8 mouse cellular contexts compared by ENCODE assay signal in the genomic region with DNA sequence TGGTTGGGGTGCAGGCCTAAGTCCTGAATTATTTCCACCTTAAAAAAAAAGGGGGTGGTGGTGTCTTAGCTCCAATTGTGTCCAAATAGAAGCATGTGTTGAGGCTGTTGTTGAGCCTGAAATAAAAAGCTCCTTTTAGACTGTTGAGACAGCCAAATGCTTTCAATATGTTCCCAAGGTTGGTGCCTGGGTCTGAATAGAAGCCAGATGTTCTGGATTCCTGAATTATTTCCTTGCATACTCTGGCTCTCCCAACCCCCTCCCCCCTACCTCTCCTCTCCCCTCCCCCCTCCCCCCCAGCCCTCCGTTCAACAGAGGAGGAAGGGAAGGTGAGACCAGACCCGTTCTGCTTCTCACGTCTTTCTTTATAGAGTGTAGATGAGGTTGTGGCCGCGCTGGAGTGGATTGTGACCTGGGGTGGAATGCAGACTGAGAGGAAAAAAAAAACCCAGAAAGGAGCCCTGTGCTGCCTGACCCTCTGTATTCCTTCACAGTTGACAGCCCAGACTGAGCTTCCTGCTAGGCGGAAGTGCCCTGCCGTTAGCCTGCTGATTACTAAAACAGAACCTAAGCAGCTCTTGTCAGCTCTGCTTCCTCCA. TPM values are rescaled to one million over a fixed set of nuclear protein-coding genes. Genes with fewer than 3 reads are reported as not detected.
DNase-seq lines count a peak whose midpoint lies in the region; ATAC-seq and TF ChIP-seq lines count a peak whose summit lies in the region.

No protein-coding gene starts in this region.

- peak; percentile 31 for DNase-seq in gastrocnemius, postnatal 25 days
- DNase-seq in gastrocnemius, postnatal 10 days, result no peak
- peak; percentile 91 for DNase-seq in limb, embryonic 14.5 days (ENCODE audit: low spot score)
- DNase-seq in thymus, postnatal 10 days (ENCODE audit: low spot score in 2 of 2), result peak; percentile 31 to 52
- no peak for DNase-seq in layer of hippocampus, adult 9-11 months

- no peak overlapping the region for H3K4me3 ChIP-seq in forebrain, embryonic 12.5 days (replicated peaks)
- H3K4me3 ChIP-seq in hindbrain, embryonic 13.5 days, result no peak overlapping the region
- peak overlapping the region; percentile 11; the same call in 1 of the 2 replicates for H3K4me3 ChIP-seq in limb, embryonic 14.5 days (replicated peaks; ENCODE audit: low read length)
- no peak overlapping the region; the same call in 1 of the 2 replicates for H3K4me3 ChIP-seq in midbrain, embryonic 13.5 days (replicated peaks)

- TF ChIP-seq POLR2A in limb, embryonic 14.5 days (IDR thresholded peaks at IDR 0.05; ENCODE audit: borderline replicate concordance, extremely low read depth, insufficient read depth, insufficient read length), result no peak

- H3K4me1 ChIP-seq in forebrain, embryonic 12.5 days, result peaks cover 27% of the 10 kb centered on the region
- peaks cover 19% of the 10 kb centered on the region for H3K4me1 ChIP-seq in hindbrain, embryonic 13.5 days (replicated peaks)
- peaks cover 23% of the 10 kb centered on the region for H3K4me1 ChIP-seq in limb, embryonic 14.5 days (ENCODE audit: control insufficient read depth, insufficient read depth, low read length)
- peaks cover 19% of the 10 kb centered on the region for H3K4me1 ChIP-seq in midbrain, embryonic 13.5 days (replicated peaks)

- peak overlapping the region; percentile 74 for H3K27ac ChIP-seq in forebrain, embryonic 12.5 days
- peak overlapping the region; percentile 85 for H3K27ac ChIP-seq in hindbrain, embryonic 13.5 days
- peak overlapping the region; percentile 92 for H3K27ac ChIP-seq in limb, embryonic 14.5 days (replicated peaks; ENCODE audit: low read depth, low read length)
- H3K27ac ChIP-seq in midbrain, embryonic 13.5 days, result peak overlapping the region; percentile 81

- H3K27me3 ChIP-seq in forebrain, embryonic 12.5 days, result 0 out of 2 replicates have a peak, but pooled peaks cover 3% of the 10 kb centered on the region
- H3K27me3 ChIP-seq in hindbrain, embryonic 13.5 days, result no peaks in the 10 kb centered on the region
- H3K27me3 ChIP-seq in limb, embryonic 14.5 days (ENCODE audit: control insufficient read depth, insufficient read depth, low read length), result no peaks in the 10 kb centered on the region
- no peaks in the 10 kb centered on the region for H3K27me3 ChIP-seq in midbrain, embryonic 13.5 days

- H3K36me3 ChIP-seq in forebrain, embryonic 12.5 days (replicated peaks), result no peaks in the 10 kb centered on the region
- no peaks in the 10 kb centered on the region for H3K36me3 ChIP-seq in hindbrain, embryonic 13.5 days
- H3K36me3 ChIP-seq in limb, embryonic 14.5 days (ENCODE audit: control insufficient read depth, insufficient read depth, low read length), result no peaks in the 10 kb centered on the region
- H3K36me3 ChIP-seq in midbrain, embryonic 13.5 days, result no peaks in the 10 kb centered on the region

- peak overlapping the region; percentile 34; the same call in 1 of the 2 replicates for H3K9ac ChIP-seq in forebrain, embryonic 12.5 days
- H3K9ac ChIP-seq in hindbrain, embryonic 13.5 days, result peak overlapping the region; percentile 56
- H3K9ac ChIP-seq in limb, embryonic 14.5 days (ENCODE audit: low read depth, low read length, severe bottlenecking), result peak overlapping the region; percentile 28; the same call in 1 of the 2 replicates
- H3K9ac ChIP-seq in midbrain, embryonic 13.5 days (replicated peaks), result peak overlapping the region; percentile 44

- no peak for ATAC-seq in forebrain, embryonic 12.5 days (ENCODE audit: low FRiP score)
- 0 out of 2 replicates have a peak, but pooled peaks have one; percentile 7 for ATAC-seq in hindbrain, embryonic 13.5 days (ENCODE audit: low FRiP score)
- peak; percentile 79 for ATAC-seq in limb, embryonic 14.5 days (ENCODE audit: low FRiP score, low read depth)
- peak; percentile 35; the same call in 1 of the 2 replicates for ATAC-seq in midbrain, embryonic 13.5 days

- H3K4me2 ChIP-seq in forebrain, embryonic 12.5 days, result peak overlapping the region; percentile 45
- H3K4me2 ChIP-seq in hindbrain, embryonic 13.5 days, result peak overlapping the region; percentile 42
- H3K4me2 ChIP-seq in limb, embryonic 14.5 days (replicated peaks; ENCODE audit: low read depth, low read length, severe bottlenecking), result peak overlapping the region; percentile 41
- peak overlapping the region; percentile 44 for H3K4me2 ChIP-seq in midbrain, embryonic 13.5 days (replicated peaks)

- no peaks in the 10 kb centered on the region for H3K9me3 ChIP-seq in forebrain, embryonic 12.5 days
- no peaks in the 10 kb centered on the region for H3K9me3 ChIP-seq in hindbrain, embryonic 13.5 days
- H3K9me3 ChIP-seq in limb, embryonic 14.5 days (ENCODE audit: control insufficient read depth, low read length), result no peaks in the 10 kb centered on the region
- no peaks in the 10 kb centered on the region for H3K9me3 ChIP-seq in midbrain, embryonic 13.5 days

- WGBS in forebrain, embryonic 12.5 days, result 3% methylated on average over 6 of the region's 7 CpGs
- under 1% methylated on average over 7 of the region's 7 CpGs for WGBS in hindbrain, embryonic 13.5 days
- 0% methylated on average over 6 of the region's 7 CpGs for WGBS in limb, embryonic 14.5 days
- 0% methylated on average over 7 of the region's 7 CpGs for WGBS in midbrain, embryonic 13.5 days

RNA-seq across cellular contexts. Expression of gene Ubash3b, which starts 50.9 kb away (rescaled TPM):
- total RNA-seq in gastrocnemius, postnatal 25 days (2021), result 1 to 10 TPM in 1 of 2 experiments, under 1 TPM in 1; 0.38 to 1.3 TPM
- total RNA-seq in gastrocnemius, postnatal 10 days (2021), result 1 to 10 TPM; 2.2 to 3.3 TPM
- 8.1 and 9.9 TPM in 2 replicates for polyA plus RNA-seq in forebrain, embryonic 12.5 days (2016; fragmentation: Nextera tagmentation; extraction: Ambion mirVana)
- 17.3 and 18.2 TPM in 2 replicates for polyA plus RNA-seq in hindbrain, embryonic 13.5 days (2015; fragmentation: Nextera tagmentation; extraction: Ambion mirVana)
- 6.1 and 7.8 TPM in 2 replicates for polyA plus RNA-seq in limb, embryonic 14.5 days (2012; rRNA removed)
- polyA plus RNA-seq in limb, embryonic 14.5 days (2014; fragmentation: Nextera tagmentation; extraction: Ambion mirVana), result 10.3 and 10.4 TPM in 2 replicates
- 12.1 and 12.6 TPM in 2 replicates for polyA plus RNA-seq in midbrain, embryonic 13.5 days (2015; fragmentation: Nextera tagmentation; extraction: Ambion mirVana)

Comparison
In these comparisons a context has a peak if more than half of its experiments do, and no peak if none do; other contexts are left out.
1. DNase-seq: peak in gastrocnemius, postnatal 25 days (single experiment), limb, embryonic 14.5 days (single experiment) and thymus, postnatal 10 days (2 of 2); none in gastrocnemius, postnatal 10 days (single experiment) and layer of hippocampus, adult 9-11 months (single experiment).
2. Peak in every context shown above with its lines, with median percentiles within 50 percentile points of each other: H3K27ac ChIP-seq, H3K4me2 ChIP-seq and H3K9ac ChIP-seq.